In genomic region chr19:7345235-7345755, GRCm38 (mm10) we compare ENCODE assay signal across 8 mouse cellular contexts. TPM values are rescaled to one million over a fixed set of nuclear protein-coding genes. Genes with fewer than 3 reads are reported as not detected.
DNase-seq lines count a peak whose midpoint lies in the region; ATAC-seq and TF ChIP-seq lines count a peak whose summit lies in the region.

No protein-coding gene starts in this region.

- no peaks in the 10 kb centered on the region for H3K9me3 ChIP-seq in hindbrain, embryonic 10.5 days
- H3K9me3 ChIP-seq in hindbrain, embryonic 13.5 days, result no peaks in the 10 kb centered on the region
- H3K9me3 ChIP-seq in ES-Bruce4 (replicated peaks; ENCODE audit: control insufficient read depth, insufficient read depth, low read length, poor library complexity, severe bottlenecking), result no peaks in the 10 kb centered on the region
- H3K9me3 ChIP-seq in hindbrain, embryonic 12.5 days (replicated peaks), result no peaks in the 10 kb centered on the region
- H3K9me3 ChIP-seq in limb, embryonic 11.5 days (ENCODE audit: control insufficient read depth, low read length), result no peaks in the 10 kb centered on the region

- no peak for TF ChIP-seq POLR2A in ES-Bruce4 (IDR thresholded peaks at IDR 0.05; ENCODE audit: insufficient read depth, low read length)

- peaks cover 14% of the 10 kb centered on the region for H3K4me1 ChIP-seq in hindbrain, embryonic 10.5 days (replicated peaks)
- peaks cover 9% of the 10 kb centered on the region for H3K4me1 ChIP-seq in hindbrain, embryonic 13.5 days (replicated peaks)
- H3K4me1 ChIP-seq in ES-Bruce4 (ENCODE audit: control insufficient read depth, insufficient read depth, low read length), result no peaks in the 10 kb centered on the region
- H3K4me1 ChIP-seq in hindbrain, embryonic 12.5 days, result peaks cover 4% of the 10 kb centered on the region
- H3K4me1 ChIP-seq in limb, embryonic 11.5 days (ENCODE audit: control insufficient read depth, insufficient read depth, low read length), result 0 out of 2 replicates have a peak, but pooled peaks cover 2% of the 10 kb centered on the region

- TF ChIP-seq CTCF in ES-Bruce4 (IDR thresholded peaks at IDR 0.05; ENCODE audit: low read depth, low read length), result peak; percentile 93

- no peak for ATAC-seq in hindbrain, embryonic 13.5 days (ENCODE audit: low FRiP score)
- ATAC-seq in hindbrain, embryonic 12.5 days (ENCODE audit: low FRiP score), result no peak
- no peak for ATAC-seq in limb, embryonic 11.5 days (ENCODE audit: insufficient number of reproducible peaks, low FRiP score, low TSS enrichment, low read depth)

- H3K36me3 ChIP-seq in hindbrain, embryonic 10.5 days, result no peaks in the 10 kb centered on the region
- H3K36me3 ChIP-seq in hindbrain, embryonic 13.5 days, result no peaks in the 10 kb centered on the region
- H3K36me3 ChIP-seq in ES-Bruce4 (ENCODE audit: control insufficient read depth, insufficient read depth, low read length, poor library complexity, severe bottlenecking), result no peaks in the 10 kb centered on the region
- no peaks in the 10 kb centered on the region for H3K36me3 ChIP-seq in hindbrain, embryonic 12.5 days
- H3K36me3 ChIP-seq in limb, embryonic 11.5 days (ENCODE audit: control insufficient read depth, insufficient read depth, low read length), result no peaks in the 10 kb centered on the region

- no peaks in the 10 kb centered on the region for H3K27me3 ChIP-seq in hindbrain, embryonic 10.5 days (ENCODE audit: insufficient read depth, poor library complexity, severe bottlenecking)
- no peaks in the 10 kb centered on the region for H3K27me3 ChIP-seq in hindbrain, embryonic 13.5 days
- no peaks in the 10 kb centered on the region for H3K27me3 ChIP-seq in ES-Bruce4 (ENCODE audit: control insufficient read depth, insufficient read depth, low read length, poor library complexity, severe bottlenecking)
- no peaks in the 10 kb centered on the region for H3K27me3 ChIP-seq in hindbrain, embryonic 12.5 days
- H3K27me3 ChIP-seq in limb, embryonic 11.5 days (ENCODE audit: control insufficient read depth, insufficient read depth, low read length), result no peaks in the 10 kb centered on the region

- no peak overlapping the region for H3K4me3 ChIP-seq in hindbrain, embryonic 10.5 days
- no peak overlapping the region for H3K4me3 ChIP-seq in hindbrain, embryonic 13.5 days
- no peak overlapping the region for H3K4me3 ChIP-seq in ES-Bruce4 (ENCODE audit: low read depth, low read length)
- no peak overlapping the region for H3K4me3 ChIP-seq in hindbrain, embryonic 12.5 days
- no peak overlapping the region for H3K4me3 ChIP-seq in limb, embryonic 11.5 days (ENCODE audit: low read depth, low read length)

- no peak overlapping the region for H3K4me2 ChIP-seq in hindbrain, embryonic 13.5 days
- H3K4me2 ChIP-seq in hindbrain, embryonic 12.5 days (replicated peaks), result no peak overlapping the region
- no peak overlapping the region for H3K4me2 ChIP-seq in limb, embryonic 11.5 days (ENCODE audit: low read depth, severe bottlenecking)

- TF ChIP-seq EP300 in ES-Bruce4 (IDR thresholded peaks at IDR 0.05; ENCODE audit: insufficient read depth, low read depth, low read length), result 0 out of 2 replicates have a peak, but pooled peaks have one; percentile 19

- 0 out of 2 replicates have a peak overlapping the region, but pooled peaks have one; percentile 9 for H3K27ac ChIP-seq in hindbrain, embryonic 10.5 days
- no peak overlapping the region for H3K27ac ChIP-seq in hindbrain, embryonic 13.5 days
- H3K27ac ChIP-seq in ES-Bruce4 (ENCODE audit: insufficient read depth, low read length), result no peak overlapping the region
- no peak overlapping the region for H3K27ac ChIP-seq in hindbrain, embryonic 12.5 days
- H3K27ac ChIP-seq in limb, embryonic 11.5 days (replicated peaks; ENCODE audit: low read depth, low read length), result no peak overlapping the region

- H3K9ac ChIP-seq in hindbrain, embryonic 13.5 days, result no peak overlapping the region
- no peak overlapping the region for H3K9ac ChIP-seq in ES-Bruce4 (ENCODE audit: low read depth, poor library complexity, severe bottlenecking)
- H3K9ac ChIP-seq in hindbrain, embryonic 12.5 days, result peak overlapping the region; percentile 15; the same call in 1 of the 2 replicates
- H3K9ac ChIP-seq in limb, embryonic 11.5 days (ENCODE audit: low read length), result no peak overlapping the region

- 21% methylated on average over 4 of the region's 4 CpGs for WGBS in hindbrain, embryonic 10.5 days
- 20% methylated on average over 4 of the region's 4 CpGs for WGBS in hindbrain, embryonic 13.5 days
- 22% methylated on average over 4 of the region's 4 CpGs for WGBS in hindbrain, embryonic 12.5 days
- WGBS in limb, embryonic 11.5 days, result 26% methylated on average over 4 of the region's 4 CpGs

- DNase-seq in hindbrain, embryonic 10.5 days (ENCODE audit: low spot score), result peak; percentile 73
- peak; percentile 51 for DNase-seq in brain, embryonic 18.5 days (ENCODE audit: low read depth, low spot score)
- DNase-seq in limb, embryonic 11.5 days (ENCODE audit: low spot score), result peak; percentile 81
- DNase-seq in right cerebral cortex, adult 18-20 months, result peak; percentile 48
- no peak for DNase-seq in urinary bladder, adult 2 months (ENCODE audit: low spot score)

RNA-seq across cellular contexts. Expression of gene Mark2, which starts 3.6 kb away (rescaled TPM):
- polyA plus RNA-seq in hindbrain, embryonic 10.5 days (2016; fragmentation: Nextera tagmentation; extraction: Ambion mirVana), result 47.0 and 56.5 TPM in 2 replicates
- polyA plus RNA-seq in hindbrain, embryonic 13.5 days (2015; fragmentation: Nextera tagmentation; extraction: Ambion mirVana), result 40.9 and 42.5 TPM in 2 replicates
- 52.1 and 60.5 TPM in 2 replicates for polyA plus RNA-seq in ES-Bruce4 (2011; ENCODE audit: insufficient read depth, insufficient read length, low read depth, missing spikeins)
- polyA plus RNA-seq in hindbrain, embryonic 12.5 days (2016; fragmentation: Nextera tagmentation; extraction: Ambion mirVana), result 62.1 and 64.2 TPM in 2 replicates
- 46.8 and 53.6 TPM in 2 replicates for polyA plus RNA-seq in limb, embryonic 11.5 days (2014; fragmentation: Nextera tagmentation; extraction: Ambion mirVana)
- polyA plus RNA-seq in urinary bladder, adult 2 months (2012; rRNA removed), result 75.2 and 100 TPM in 2 replicates

RNA-seq across cellular contexts. Expression of gene Spindoc, which starts 37.5 kb away (rescaled TPM):
- 44.9 and 48.0 TPM in 2 replicates for polyA plus RNA-seq in hindbrain, embryonic 10.5 days (2016; fragmentation: Nextera tagmentation; extraction: Ambion mirVana)
- 34.0 and 42.7 TPM in 2 replicates for polyA plus RNA-seq in hindbrain, embryonic 13.5 days (2015; fragmentation: Nextera tagmentation; extraction: Ambion mirVana)
- 43.8 and 56.3 TPM in 2 replicates for polyA plus RNA-seq in ES-Bruce4 (2011; ENCODE audit: insufficient read depth, insufficient read length, low read depth, missing spikeins)
- 37.8 and 44.1 TPM in 2 replicates for polyA plus RNA-seq in hindbrain, embryonic 12.5 days (2016; fragmentation: Nextera tagmentation; extraction: Ambion mirVana)
- 35.1 and 47.9 TPM in 2 replicates for polyA plus RNA-seq in limb, embryonic 11.5 days (2014; fragmentation: Nextera tagmentation; extraction: Ambion mirVana)
- 18.8 and 21.0 TPM in 2 replicates for polyA plus RNA-seq in urinary bladder, adult 2 months (2012; rRNA removed)
